Mouse (Mus musculus): ENCODE data around the gene Cenpa.

Gene Cenpa

DNA sequence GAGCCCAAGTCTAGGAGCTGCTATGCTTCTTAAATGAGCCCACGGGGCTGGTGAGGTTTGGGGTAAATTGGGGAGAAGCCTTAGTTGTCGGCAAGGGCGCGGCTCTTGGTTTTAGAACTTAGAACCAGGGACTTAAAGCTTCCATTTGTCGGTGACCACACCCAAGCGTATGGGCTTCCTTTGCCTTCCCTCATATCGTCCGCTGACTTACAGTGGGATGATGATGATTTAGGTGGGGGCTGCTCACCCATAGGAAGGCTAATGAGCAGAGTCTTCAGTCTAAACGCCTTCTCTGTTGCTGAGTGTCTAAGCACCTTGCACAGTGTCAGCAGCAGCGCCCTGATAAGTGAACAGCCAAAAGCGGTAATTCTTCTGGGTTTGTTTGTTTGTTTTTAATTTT is 47.1 kb downstream of the Cenpa start:
- in situ Hi-C loops (cut with MboI, MseI), result loop anchor here (5.0 to 10.0 kb wide), 4 partner anchors 61 to 294 kb away; no protein-coding TSS in a partner anchor

DNA sequence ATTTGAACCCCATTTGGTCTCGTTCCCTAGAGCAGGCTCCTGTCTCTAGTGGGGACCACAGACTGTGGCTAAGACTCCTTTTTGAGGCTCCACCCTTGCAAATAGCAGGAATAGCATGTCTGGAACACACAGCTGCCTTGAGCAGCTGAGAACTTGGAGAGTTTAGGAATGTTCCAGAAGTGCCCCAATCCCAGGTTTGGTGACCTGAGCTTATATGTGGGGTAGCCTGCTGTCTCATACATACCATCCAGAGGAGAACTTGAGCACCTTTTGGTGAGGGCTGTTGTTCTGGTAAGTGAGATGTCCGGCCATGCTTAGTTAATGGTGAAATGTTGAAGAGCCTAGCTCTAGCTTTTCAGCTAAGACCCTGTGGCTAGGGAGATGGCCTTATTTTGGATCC is 49.7 kb downstream of the Cenpa start:
- in situ Hi-C loops (cut with MboI, MseI), result loop anchor here in 1 of 2 experiments (10.0 kb wide), 1 partner anchor 58 kb away; no protein-coding TSS in a partner anchor

DNA sequence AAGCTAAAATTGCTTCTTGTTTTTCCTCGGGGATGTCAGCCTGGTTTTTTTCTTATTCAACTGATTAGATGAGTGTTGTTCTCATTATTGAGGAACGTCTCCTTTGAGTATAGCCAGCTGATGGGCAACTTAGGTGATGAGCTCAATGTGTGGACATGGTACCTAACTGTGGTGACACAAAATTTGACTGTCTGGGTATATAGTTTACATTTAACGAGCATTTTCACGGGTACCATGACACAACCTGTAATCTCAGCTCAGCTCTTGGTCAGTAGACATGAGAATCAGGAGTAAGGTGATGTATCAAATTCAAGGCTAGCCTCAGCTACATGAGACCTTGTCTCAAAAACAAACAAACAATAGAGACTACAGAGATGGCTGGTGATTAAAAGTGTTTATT is 50.9 kb downstream of the Cenpa start:
- in situ Hi-C loops (cut with MboI, MseI), result loop anchor here in 1 of 2 experiments (10.0 kb wide), 1 partner anchor 57 kb away; no protein-coding TSS in a partner anchor

DNA sequence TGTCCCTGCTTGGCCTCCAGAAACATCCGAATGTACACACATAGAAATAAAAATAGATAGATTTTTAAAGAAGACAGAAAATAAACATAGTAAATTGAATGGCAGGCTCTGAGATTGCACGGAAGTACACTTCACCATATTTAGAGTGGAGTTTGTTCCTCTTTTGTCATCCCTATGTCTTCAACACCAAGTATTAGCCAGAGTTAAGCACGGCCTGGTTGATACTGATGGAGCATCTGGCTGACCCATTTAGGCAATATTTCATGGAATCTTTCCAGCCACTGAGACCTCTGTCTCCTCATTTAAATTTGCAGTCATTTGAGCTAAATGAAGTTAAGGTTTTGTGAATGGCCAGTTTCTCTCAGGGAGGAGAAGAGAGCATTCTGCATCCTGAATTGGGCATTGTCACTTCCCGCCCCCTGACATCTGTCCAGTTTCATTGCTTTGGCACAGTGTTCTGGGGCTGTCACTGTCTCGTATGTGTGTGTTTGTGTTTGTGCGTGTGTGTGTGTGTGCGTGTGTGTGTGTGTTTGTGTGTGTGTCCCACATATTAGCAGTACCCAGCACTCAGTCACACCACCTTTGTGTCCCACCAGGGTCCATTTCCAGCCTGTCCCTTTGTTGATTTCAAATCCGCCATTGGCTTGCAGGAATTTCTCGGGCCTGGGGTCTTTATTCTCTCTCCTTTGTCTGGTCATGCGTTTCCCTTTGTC is 51.6 kb downstream of the Cenpa start:
- in situ Hi-C loops (cut with MboI, MseI), result loop anchor here in 1 of 2 experiments (10.0 kb wide), 1 partner anchor 57 kb away; no protein-coding TSS in a partner anchor

DNA sequence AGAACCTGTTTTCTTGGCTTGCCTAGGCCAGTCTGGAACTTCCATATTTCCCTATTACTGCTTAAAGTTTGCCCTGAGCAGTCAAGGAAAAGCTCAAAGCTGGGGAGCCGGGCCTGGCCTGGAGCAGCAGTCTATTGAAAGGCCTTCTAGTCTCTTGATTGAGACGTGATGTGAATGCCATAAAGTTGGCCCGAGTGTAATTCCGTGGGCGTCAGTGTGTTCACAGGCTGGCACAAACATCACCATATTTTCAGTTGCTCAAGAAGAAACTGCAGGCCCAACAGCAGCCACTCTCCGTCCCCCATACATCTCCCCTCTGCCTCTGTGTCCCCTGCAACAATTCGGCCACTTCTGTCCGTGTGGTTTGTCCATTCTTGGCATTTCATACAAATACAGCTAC is 55.4 kb downstream of the Cenpa start:
- in situ Hi-C loops (cut with MboI, MseI), result no loop called here

Measured in T-helper 17 cell (primary cell).